11 mouse cellular contexts compared by ENCODE assay signal in the genomic region with DNA sequence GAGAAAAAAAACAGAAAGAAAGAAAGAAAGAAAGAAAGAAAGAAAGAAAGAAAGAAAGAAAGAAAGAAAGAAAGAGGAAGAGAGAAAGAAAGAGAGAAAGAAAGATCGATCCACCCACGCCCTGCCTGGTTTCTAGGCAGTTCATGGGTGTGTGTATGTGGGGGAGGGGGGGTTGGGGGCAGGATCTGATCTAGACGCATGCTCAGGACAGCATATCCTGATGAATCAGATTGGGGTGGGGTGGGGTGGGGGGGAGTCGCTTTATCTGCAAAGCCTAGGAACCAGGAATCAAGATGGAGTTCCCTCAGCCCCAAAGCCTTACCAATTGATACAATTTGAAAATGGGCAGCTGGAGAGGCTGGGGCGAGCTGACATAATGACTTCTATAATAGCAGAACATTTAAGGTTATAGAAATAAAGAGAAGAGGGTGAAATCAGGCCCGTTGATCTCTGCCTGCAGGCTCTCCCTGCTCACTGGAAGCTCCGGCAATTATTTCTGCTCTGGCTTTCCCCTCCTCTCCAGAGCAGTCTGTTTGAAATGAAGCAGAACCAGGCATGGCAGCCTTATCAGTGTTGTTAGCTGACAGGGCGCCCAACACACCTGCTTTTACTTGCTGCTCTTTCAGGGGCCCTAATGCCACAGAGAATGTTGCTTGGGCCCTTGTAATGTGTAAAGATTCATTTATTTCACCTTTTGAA.
DNase-seq lines count a peak whose midpoint lies in the region; ATAC-seq and TF ChIP-seq lines count a peak whose summit lies in the region.
"Had no signal": no experiment of that assay in that cellular context is flagged by ENCODE, and none has a peak within 500 bp of the region (broad histone marks: within the 10 kb centered on the region; RNA-seq: fewer than 3 reads in every experiment).

No protein-coding gene starts in this region.

- peak; percentile 59; the same call in 1 of the 2 replicates for ATAC-seq in stomach, embryonic 14.5 days (ENCODE audit: insufficient number of reproducible peaks, insufficient read depth, low FRiP score, low read depth)
- ATAC-seq in stomach, postnatal 0 days (ENCODE audit: low FRiP score, low TSS enrichment) = no peak
- no peak; the same call in 1 of the 2 replicates for ATAC-seq in hindbrain, embryonic 14.5 days (ENCODE audit: low FRiP score)
- ATAC-seq: CD4-positive, CD25-positive, alpha-beta regulatory T cell, adult 4 months; lung, postnatal 0 days had no signal

- no peaks in the 10 kb centered on the region for H3K36me3 ChIP-seq in stomach, embryonic 14.5 days (ENCODE audit: control insufficient read depth, insufficient read depth, low read length)
- H3K36me3 ChIP-seq in stomach, postnatal 0 days (ENCODE audit: control insufficient read depth, insufficient read depth, low read length) = no peaks in the 10 kb centered on the region
- no peaks in the 10 kb centered on the region for H3K36me3 ChIP-seq in hindbrain, embryonic 14.5 days (replicated peaks; ENCODE audit: control insufficient read depth, insufficient read depth)
- H3K36me3 ChIP-seq: limb, embryonic 12.5 days had no signal

- H3K4me1 ChIP-seq in stomach, embryonic 14.5 days (ENCODE audit: control insufficient read depth, insufficient read depth, low read length) = peaks cover 9% of the 10 kb centered on the region
- H3K4me1 ChIP-seq in stomach, postnatal 0 days (replicated peaks; ENCODE audit: control insufficient read depth, insufficient read depth) = no peaks in the 10 kb centered on the region
- H3K4me1 ChIP-seq in hindbrain, embryonic 14.5 days (replicated peaks; ENCODE audit: control insufficient read depth, insufficient read depth, low read length) = peaks cover 38% of the 10 kb centered on the region
- H3K4me1 ChIP-seq in cerebellum, adult 2 months (ENCODE audit: control insufficient read depth, insufficient read depth, low read length) = no peaks in the 10 kb centered on the region

- TF ChIP-seq CTCF in stomach, postnatal 0 days (IDR thresholded peaks at IDR 0.05; ENCODE audit: low read depth) = no peak
- TF ChIP-seq CTCF in cerebellum, adult 2 months (IDR thresholded peaks at IDR 0.05; ENCODE audit: borderline replicate concordance, insufficient read depth, low read depth, low read length) = no peak

- no peak overlapping the region for H3K4me2 ChIP-seq in stomach, embryonic 14.5 days (replicated peaks; ENCODE audit: low read depth, low read length)
- no peak overlapping the region for H3K4me2 ChIP-seq in stomach, postnatal 0 days (replicated peaks; ENCODE audit: low read depth)
- H3K4me2 ChIP-seq in hindbrain, embryonic 14.5 days (replicated peaks) = no peak overlapping the region
- H3K4me2 ChIP-seq: limb, embryonic 12.5 days had no signal

- no peaks in the 10 kb centered on the region for H3K9me3 ChIP-seq in stomach, embryonic 14.5 days (ENCODE audit: control insufficient read depth, low read depth, low read length)
- H3K9me3 ChIP-seq in stomach, postnatal 0 days (ENCODE audit: control insufficient read depth, low read length) = no peaks in the 10 kb centered on the region
- H3K9me3 ChIP-seq in hindbrain, embryonic 14.5 days (ENCODE audit: control insufficient read depth, low read length) = no peaks in the 10 kb centered on the region
- H3K9me3 ChIP-seq: limb, embryonic 12.5 days had no signal

- H3K9ac ChIP-seq in stomach, embryonic 14.5 days (replicated peaks; ENCODE audit: low read depth, low read length) = no peak overlapping the region
- H3K9ac ChIP-seq in stomach, postnatal 0 days (ENCODE audit: low read length) = no peak overlapping the region
- H3K9ac ChIP-seq in hindbrain, embryonic 14.5 days = no peak overlapping the region
- H3K9ac ChIP-seq: limb, embryonic 12.5 days had no signal

- TF ChIP-seq POLR2A in cerebellum, adult 2 months (IDR thresholded peaks at IDR 0.05; ENCODE audit: borderline replicate concordance, insufficient read depth, low read length) = no peak

- intact Hi-C loops in left cerebral cortex, postnatal 25 days (cut with DNase I) = no loop called here

- H3K27me3 ChIP-seq in stomach, embryonic 14.5 days (ENCODE audit: control insufficient read depth, insufficient read depth, low read length) = no peaks in the 10 kb centered on the region
- no peaks in the 10 kb centered on the region for H3K27me3 ChIP-seq in stomach, postnatal 0 days (ENCODE audit: control insufficient read depth, insufficient read depth, low read length)
- no peaks in the 10 kb centered on the region for H3K27me3 ChIP-seq in hindbrain, embryonic 14.5 days (ENCODE audit: control insufficient read depth, insufficient read depth, low read length)
- H3K27me3 ChIP-seq in cerebellum, adult 2 months (ENCODE audit: control insufficient read depth, insufficient read depth, low read length) = no peaks in the 10 kb centered on the region; the same call in 1 of the 2 replicates

- no peak overlapping the region; the same call in 1 of the 2 replicates for H3K27ac ChIP-seq in stomach, embryonic 14.5 days (ENCODE audit: low read length)
- H3K27ac ChIP-seq in stomach, postnatal 0 days (replicated peaks) = no peak overlapping the region
- H3K27ac ChIP-seq in hindbrain, embryonic 14.5 days = peak overlapping the region; percentile 6; the same call in 1 of the 2 replicates
- H3K27ac ChIP-seq in cerebellum, adult 2 months (ENCODE audit: insufficient read depth, low read length) = no peak overlapping the region
- H3K27ac ChIP-seq: limb, embryonic 12.5 days had no signal

- peak; percentile 11 to 17 for DNase-seq in heart, adult 18-20 months
- DNase-seq in heart, adult 11 months = no peak
- no peak for DNase-seq in stomach, postnatal 0 days (ENCODE audit: low spot score)
- DNase-seq in hindbrain, embryonic 14.5 days (ENCODE audit: low spot score) = no peak
- no peak for DNase-seq in cerebellum, adult 2 months
- no peak for DNase-seq in left cerebral cortex, postnatal 25 days (ENCODE audit: low spot score in 2 of 2)
- DNase-seq in thymus, postnatal 0 days (ENCODE audit: low spot score) = no peak

- 33% methylated on average over 8 of the region's 8 CpGs for WGBS in stomach, embryonic 14.5 days
- WGBS in stomach, postnatal 0 days = 38% methylated on average over 8 of the region's 8 CpGs
- WGBS in hindbrain, embryonic 14.5 days = 40% methylated on average over 8 of the region's 8 CpGs
- 86% methylated on average over 8 of the region's 8 CpGs for WGBS in cerebellum, adult 2 months

- H3K4me3 ChIP-seq in stomach, embryonic 14.5 days (ENCODE audit: low read depth, low read length) = no peak overlapping the region
- H3K4me3 ChIP-seq in stomach, postnatal 0 days (ENCODE audit: low read depth, low read length) = no peak overlapping the region
- H3K4me3 ChIP-seq in hindbrain, embryonic 14.5 days (replicated peaks; ENCODE audit: low read length) = no peak overlapping the region
- no peak overlapping the region for H3K4me3 ChIP-seq in cerebellum, adult 2 months (replicated peaks; ENCODE audit: insufficient read depth, low read depth, low read length)
- H3K4me3 ChIP-seq: limb, embryonic 12.5 days had no signal

- TF ChIP-seq EP300 in stomach, postnatal 0 days (optimal IDR thresholded peaks at IDR 0.05) = no peak

Comparison
In these comparisons a context has a peak if more than half of its experiments do, and no peak if none do; other contexts are left out.
1. DNase-seq: peak in heart, adult 18-20 months (2 of 2); none in heart, adult 11 months (single experiment), stomach, postnatal 0 days (single experiment), hindbrain, embryonic 14.5 days (single experiment), cerebellum, adult 2 months (0 of 2), left cerebral cortex, postnatal 25 days (0 of 2) and thymus, postnatal 0 days (single experiment).